Mouse (Mus musculus): ENCODE results near the gene Pdilt. TPM values are rescaled to one million over a fixed set of nuclear protein-coding genes. Genes with fewer than 3 reads are reported as not detected.

Gene Pdilt
- polyA plus RNA-seq, 1 experiment from 2014 or later, result not detected

DNA sequence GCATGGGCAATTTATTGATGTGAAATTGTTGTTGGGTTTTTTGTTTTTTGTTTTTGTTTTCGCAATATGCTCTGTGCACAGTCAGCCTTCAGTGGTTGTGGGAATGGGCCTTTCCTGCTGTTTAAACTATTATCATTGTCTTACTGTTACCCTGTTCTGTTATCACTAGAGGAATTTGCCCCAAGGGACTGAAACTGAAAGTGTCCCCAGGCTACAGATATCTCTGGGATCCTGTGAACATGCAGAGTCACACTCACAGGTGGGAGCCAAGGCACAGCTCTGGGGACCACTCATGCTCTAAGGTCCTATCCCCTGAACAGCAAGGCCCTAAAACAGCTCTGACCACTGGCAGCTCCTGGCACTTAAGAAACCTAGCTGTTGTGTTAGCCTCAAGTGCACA is 3.8 kb upstream of the Pdilt start:
- no peaks in the 10 kb centered on the region for H3K9me3 ChIP-seq
- no peak for ATAC-seq (ENCODE audit: low FRiP score, low read depth)

DNA sequence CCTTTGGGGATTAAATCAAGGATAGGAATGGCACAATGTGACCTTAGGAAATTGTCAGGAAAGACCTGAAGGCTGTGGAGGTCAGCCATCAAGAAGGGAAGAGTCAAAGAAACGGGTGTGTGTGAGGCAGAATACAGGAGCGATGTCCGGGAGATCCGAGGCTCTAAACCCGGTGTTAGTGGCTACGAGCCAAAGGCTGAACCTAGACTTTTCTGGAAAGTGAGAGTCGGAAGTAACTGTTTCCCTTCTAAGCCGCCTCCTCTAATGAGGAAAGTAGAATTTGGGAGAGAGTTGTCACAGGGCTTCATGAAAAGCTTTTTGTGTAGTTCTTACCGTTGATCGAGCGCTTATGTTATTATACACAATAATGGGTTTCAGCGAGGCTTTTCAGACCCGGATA is 3.2 kb upstream of the Pdilt start:
- Histone ChIP-seq H3K4me3 (no peak overlapping the region), H3K36me3 (no peaks in the 10 kb centered on the region), H3K9me3 (no peaks in the 10 kb centered on the region), H3K9ac (no peak overlapping the region), H3K4me1 (no peaks in the 10 kb centered on the region), H3K27ac (no peak overlapping the region), H3K27me3 (no peaks in the 10 kb centered on the region), H3K4me2 (replicated peaks) (no peak overlapping the region)
- 78% methylated on average over 13 of the region's 13 CpGs for WGBS
- no peak for ATAC-seq (ENCODE audit: low FRiP score, low read depth)

More for the DNA sequence above, 3.8 kb upstream of the Pdilt start:
- Histone ChIP-seq H3K27me3 (no peaks in the 10 kb centered on the region), H3K4me1 (no peaks in the 10 kb centered on the region), H3K4me2 (replicated peaks) (no peak overlapping the region), H3K9ac (no peak overlapping the region), H3K4me3 (no peak overlapping the region), H3K27ac (no peak overlapping the region), H3K36me3 (no peaks in the 10 kb centered on the region)
- WGBS, result 96% methylated on average over 1 of the region's 1 CpGs

DNA sequence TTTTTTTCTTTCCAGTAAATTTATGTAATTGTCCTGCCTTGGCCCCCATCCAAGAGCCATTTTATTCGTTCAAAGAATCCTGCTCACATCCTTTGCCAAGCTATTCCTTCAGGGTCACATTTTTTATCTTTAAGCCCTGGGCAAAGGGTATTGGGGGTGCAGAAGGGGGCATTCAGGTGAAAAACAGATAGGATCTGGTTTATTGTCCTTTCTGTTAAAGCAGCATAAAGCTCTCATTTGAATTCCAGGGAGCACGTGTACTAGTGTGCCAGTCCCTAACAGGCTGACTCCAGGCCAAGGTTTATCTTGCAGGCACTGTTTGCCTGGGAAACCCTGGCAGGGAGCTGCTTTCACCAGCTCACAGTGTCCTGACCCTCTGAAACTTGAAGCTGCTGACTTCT is 2.6 kb upstream of the Pdilt start:
- H3K4me3 ChIP-seq, result no peak overlapping the region
- no peak overlapping the region for H3K27ac ChIP-seq
- no peaks in the 10 kb centered on the region for H3K27me3 ChIP-seq
- no peak for ATAC-seq (ENCODE audit: low FRiP score, low read depth)
- no peaks in the 10 kb centered on the region for H3K9me3 ChIP-seq
- H3K4me1 ChIP-seq, result no peaks in the 10 kb centered on the region
- WGBS, result 37% methylated on average over 2 of the region's 2 CpGs
- H3K36me3 ChIP-seq, result no peaks in the 10 kb centered on the region
- H3K9ac ChIP-seq, result no peak overlapping the region
- H3K4me2 ChIP-seq (replicated peaks), result no peak overlapping the region

DNA sequence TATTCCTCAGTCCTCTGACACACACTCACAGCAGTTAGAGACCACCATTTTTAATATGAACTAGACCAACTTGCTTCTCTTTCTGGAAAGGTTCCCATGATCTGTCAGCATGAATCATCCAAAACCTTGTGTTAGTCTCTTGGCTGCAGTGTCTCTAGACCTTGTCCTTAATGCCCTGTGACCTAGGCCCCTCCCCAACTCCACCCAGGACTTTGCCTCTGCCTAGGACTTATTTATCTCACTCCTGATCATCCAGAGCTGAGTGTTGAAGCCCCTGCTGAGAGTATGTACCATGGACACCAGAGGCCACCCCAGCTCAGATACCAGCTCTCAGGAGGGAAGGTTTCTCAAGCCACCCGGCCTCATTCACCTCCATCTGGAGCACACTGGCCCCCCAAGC is 904 bp downstream of the Pdilt start:
- Histone ChIP-seq H3K4me1 (no peaks in the 10 kb centered on the region), H3K27ac (no peak overlapping the region), H3K4me3 (no peak overlapping the region), H3K9ac (no peak overlapping the region), H3K36me3 (no peaks in the 10 kb centered on the region), H3K9me3 (no peaks in the 10 kb centered on the region), H3K4me2 (replicated peaks) (no peak overlapping the region), H3K27me3 (no peaks in the 10 kb centered on the region)
- ATAC-seq (ENCODE audit: low FRiP score, low read depth), result no peak
- WGBS, result 63% methylated on average over 1 of the region's 1 CpGs

DNA sequence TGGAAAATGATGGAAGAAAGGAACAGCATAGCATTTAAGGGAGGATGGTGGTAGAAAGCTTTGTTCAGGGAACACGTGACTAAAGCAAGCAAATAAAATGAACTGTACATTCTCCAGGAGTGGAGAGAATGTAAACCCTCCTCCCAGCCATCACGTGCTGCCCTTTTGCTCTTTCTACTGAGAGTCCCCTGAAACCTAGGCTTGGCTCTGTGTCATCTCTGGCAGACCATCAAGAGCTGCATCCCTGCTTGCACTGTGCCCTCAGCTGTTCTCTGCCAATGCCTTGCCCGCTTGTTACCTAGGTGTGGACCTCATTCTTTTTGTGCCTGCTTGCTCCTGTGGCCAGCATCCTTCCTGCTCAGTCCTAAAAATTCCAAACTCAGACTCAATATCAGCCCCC is 1.5 kb downstream of the Pdilt start:
- WGBS, result 78% methylated on average over 3 of the region's 3 CpGs
- Histone ChIP-seq H3K4me2 (replicated peaks) (no peak overlapping the region), H3K4me3 (no peak overlapping the region), H3K9ac (no peak overlapping the region), H3K36me3 (no peaks in the 10 kb centered on the region), H3K9me3 (no peaks in the 10 kb centered on the region), H3K27me3 (no peaks in the 10 kb centered on the region), H3K4me1 (no peaks in the 10 kb centered on the region), H3K27ac (no peak overlapping the region)
- no peak for ATAC-seq (ENCODE audit: low FRiP score, low read depth)

DNA sequence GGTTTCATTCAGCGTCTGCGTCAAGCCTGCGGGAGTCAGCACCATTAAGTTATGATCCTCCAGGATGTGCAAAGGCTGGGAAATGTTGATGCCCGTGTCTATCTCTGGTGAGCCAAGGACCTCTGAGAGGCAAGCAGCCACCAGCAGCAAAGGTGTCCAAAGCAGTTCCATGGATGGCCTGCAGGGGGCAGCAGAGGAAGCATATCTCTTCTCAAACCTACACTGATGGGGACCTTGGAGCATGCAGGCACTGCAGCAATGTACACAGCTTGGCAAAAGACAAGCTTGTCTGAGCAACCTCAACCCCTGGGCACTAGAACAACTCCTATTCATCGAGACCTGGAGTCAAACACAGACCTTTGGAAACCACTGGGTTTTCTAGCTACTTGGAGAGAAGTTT is 3.6 kb downstream of the Pdilt start:
- 53% methylated on average over 5 of the region's 5 CpGs for WGBS

DNA sequence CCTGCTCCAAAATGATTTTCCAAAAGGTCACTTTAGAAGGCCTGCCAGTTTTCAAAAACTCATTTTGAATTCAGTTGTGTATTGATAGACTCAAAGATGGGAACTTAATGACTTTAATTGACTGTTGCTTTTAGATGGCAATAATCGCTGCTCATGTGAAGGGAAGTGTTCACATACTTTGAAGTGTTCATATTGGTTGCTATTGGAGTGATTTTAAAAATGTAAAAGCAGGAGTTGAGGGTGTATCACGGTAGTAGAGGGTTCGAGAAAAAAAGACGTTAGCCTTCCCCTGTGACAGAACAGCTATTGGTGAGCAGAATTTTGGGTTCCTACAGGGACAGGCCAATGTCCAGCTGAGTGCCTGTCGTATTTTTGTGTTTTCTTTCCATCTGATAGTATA is 4.1 kb downstream of the Pdilt start, which contains the start of gene Acsm5:
Gene Acsm5 (plus strand): TSS at position 301 of the 400 bp plus-strand sequence.
- Histone ChIP-seq H3K9me3 (no peaks in the 10 kb centered on the region), H3K4me3 (no peak within 1 kb of the TSS), H3K27me3 (no peaks in the 10 kb centered on the region), H3K9ac (no peak within 1 kb of the TSS), H3K27ac (no peak within 1 kb of the TSS), H3K36me3 (no peaks in the 10 kb centered on the region), H3K4me2 (replicated peaks) (no peak within 1 kb of the TSS), H3K4me1 (no peaks in the 10 kb centered on the region)
- 80% methylated on average over 5 of the region's 5 CpGs for WGBS
- ATAC-seq (ENCODE audit: low FRiP score, low read depth), result no peak

More for the DNA sequence above, 3.6 kb downstream of the Pdilt start:
- Histone ChIP-seq H3K36me3 (no peaks in the 10 kb centered on the region), H3K27ac (no peak overlapping the region), H3K4me1 (no peaks in the 10 kb centered on the region), H3K4me3 (no peak overlapping the region), H3K4me2 (replicated peaks) (no peak overlapping the region), H3K27me3 (no peaks in the 10 kb centered on the region), H3K9ac (no peak overlapping the region), H3K9me3 (no peaks in the 10 kb centered on the region)
- ATAC-seq (ENCODE audit: low FRiP score, low read depth), result peak; percentile 19; the same call in 1 of the 2 replicates

DNA sequence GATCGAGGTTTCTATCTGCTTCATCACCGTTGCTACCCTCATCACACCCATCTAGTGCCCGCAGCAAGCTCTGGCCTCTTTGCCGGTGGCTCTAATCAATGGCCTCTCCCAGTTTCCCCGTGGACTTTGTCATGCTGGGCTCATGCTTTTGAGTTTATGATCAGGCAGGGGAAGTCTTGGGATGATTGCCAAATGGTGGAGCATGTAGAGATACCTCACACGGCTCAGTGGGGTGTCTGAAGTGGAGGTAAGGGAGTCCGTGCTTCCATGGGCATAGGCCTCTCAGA is 7.1 kb downstream of the Pdilt start:
- 86% methylated on average over 7 of the region's 7 CpGs for WGBS
- no peak for ATAC-seq (ENCODE audit: low FRiP score, low read depth)
- H3K9me3 ChIP-seq, result no peaks in the 10 kb centered on the region
- H3K4me2 ChIP-seq (replicated peaks), result no peak overlapping the region
- H3K36me3 ChIP-seq, result no peaks in the 10 kb centered on the region
- no peak overlapping the region for H3K27ac ChIP-seq
- H3K27me3 ChIP-seq, result no peaks in the 10 kb centered on the region
- no peak overlapping the region for H3K4me3 ChIP-seq
- no peaks in the 10 kb centered on the region for H3K4me1 ChIP-seq
- H3K9ac ChIP-seq, result no peak overlapping the region

DNA sequence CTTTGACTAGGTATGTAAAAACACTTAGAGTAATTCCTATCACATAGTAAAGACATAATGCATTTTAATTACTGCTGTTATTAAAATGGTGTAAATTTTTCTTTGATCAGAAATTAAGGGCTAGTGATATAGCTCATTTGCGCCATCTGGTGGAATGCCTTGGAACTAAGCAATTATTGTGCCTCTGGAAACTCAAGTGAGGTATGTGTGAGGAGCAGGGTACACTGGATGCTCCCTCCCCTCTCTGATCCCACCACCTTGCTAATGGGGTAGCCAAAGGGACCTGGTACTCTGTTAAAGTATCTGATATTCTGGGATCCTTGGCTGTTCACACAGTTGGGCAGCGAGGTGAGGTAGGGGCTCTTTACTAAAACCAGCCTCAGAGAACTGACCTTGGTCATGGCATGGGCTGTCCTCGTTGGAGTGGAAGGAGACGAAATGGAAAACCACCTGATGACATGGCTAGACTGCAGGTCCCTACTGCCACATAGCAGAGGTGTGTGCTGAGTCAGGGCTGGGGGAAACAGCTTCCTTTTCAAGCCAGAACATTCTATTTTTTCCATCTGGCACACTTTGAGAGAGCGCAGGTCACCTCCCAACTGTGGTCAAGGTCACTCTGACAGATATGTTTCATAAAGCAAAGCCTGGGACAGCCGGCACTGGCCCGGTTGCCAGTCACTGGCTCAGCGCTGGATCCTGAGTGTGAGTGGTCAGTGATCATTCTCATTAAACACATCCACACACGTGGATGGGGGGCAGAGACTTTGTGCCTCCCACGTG is 7.6 kb downstream of the Pdilt start:
- no peak overlapping the region for H3K4me2 ChIP-seq (replicated peaks)
- no peaks in the 10 kb centered on the region for H3K4me1 ChIP-seq
- H3K9me3 ChIP-seq, result no peaks in the 10 kb centered on the region
- H3K9ac ChIP-seq, result no peak overlapping the region
- no peak overlapping the region for H3K27ac ChIP-seq
- H3K27me3 ChIP-seq, result no peaks in the 10 kb centered on the region
- no peak for ATAC-seq (ENCODE audit: low FRiP score, low read depth)
- H3K4me3 ChIP-seq, result no peak overlapping the region
- H3K36me3 ChIP-seq, result no peaks in the 10 kb centered on the region
- WGBS, result 68% methylated on average over 10 of the region's 10 CpGs

DNA sequence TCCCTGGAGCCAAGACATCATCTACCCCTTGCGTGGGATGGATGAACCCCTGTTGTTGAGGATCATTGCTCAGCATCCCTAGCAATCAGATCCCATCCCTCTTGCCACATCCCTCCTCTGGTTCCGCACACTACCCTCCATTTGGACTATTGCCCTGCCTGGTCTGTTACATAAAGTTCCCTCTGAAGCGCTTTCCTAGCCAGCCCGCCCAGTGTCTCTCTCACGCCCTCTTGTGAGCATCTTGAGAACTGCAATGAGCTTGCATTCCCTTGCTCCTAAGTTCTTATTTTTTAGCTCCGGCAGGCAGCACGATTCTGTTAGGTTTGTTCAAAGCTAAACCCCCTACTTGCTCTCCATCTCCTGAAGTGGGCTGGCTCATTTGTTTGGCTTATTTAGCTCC is 10.2 kb downstream of the Pdilt start:
- no peak for ATAC-seq (ENCODE audit: low FRiP score, low read depth)
- WGBS, result 31% methylated on average over 7 of the region's 7 CpGs

DNA sequence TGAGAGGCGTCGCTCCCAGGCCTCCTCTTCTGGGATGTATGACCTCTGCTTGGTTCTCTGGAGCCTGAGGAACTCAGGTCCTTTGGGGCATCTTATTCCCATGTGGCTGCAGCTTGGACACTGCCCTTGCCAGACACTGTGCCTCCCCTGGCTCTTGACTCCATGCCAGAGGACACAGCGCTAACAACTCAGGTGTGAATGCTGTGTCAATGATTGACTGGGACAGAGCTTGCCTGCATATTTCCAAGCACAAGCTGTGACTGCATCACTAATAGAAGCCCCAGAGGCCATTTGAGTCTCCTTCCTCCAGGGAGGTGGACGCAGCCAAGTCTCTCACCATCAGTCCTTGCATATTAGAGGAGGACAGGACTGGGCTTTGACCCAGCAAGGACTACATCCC is 12.1 kb downstream of the Pdilt start:
- H3K9me3 ChIP-seq, result no peaks in the 10 kb centered on the region
- no peak overlapping the region for H3K9ac ChIP-seq
- no peak overlapping the region for H3K4me2 ChIP-seq (replicated peaks)
- H3K4me1 ChIP-seq, result no peaks in the 10 kb centered on the region
- H3K4me3 ChIP-seq, result no peak overlapping the region
- no peaks in the 10 kb centered on the region for H3K36me3 ChIP-seq
- no peaks in the 10 kb centered on the region for H3K27me3 ChIP-seq
- 93% methylated on average over 4 of the region's 4 CpGs for WGBS
- ATAC-seq (ENCODE audit: low FRiP score, low read depth), result no peak
- no peak overlapping the region for H3K27ac ChIP-seq

More for the DNA sequence above, 10.2 kb downstream of the Pdilt start:
- H3K4me3 ChIP-seq, result no peak overlapping the region
- no peak overlapping the region for H3K4me2 ChIP-seq (replicated peaks)
- no peaks in the 10 kb centered on the region for H3K36me3 ChIP-seq
- H3K27me3 ChIP-seq, result no peaks in the 10 kb centered on the region
- H3K4me1 ChIP-seq, result no peaks in the 10 kb centered on the region
- no peak overlapping the region for H3K9ac ChIP-seq
- H3K9me3 ChIP-seq, result no peaks in the 10 kb centered on the region
- no peak overlapping the region for H3K27ac ChIP-seq

DNA sequence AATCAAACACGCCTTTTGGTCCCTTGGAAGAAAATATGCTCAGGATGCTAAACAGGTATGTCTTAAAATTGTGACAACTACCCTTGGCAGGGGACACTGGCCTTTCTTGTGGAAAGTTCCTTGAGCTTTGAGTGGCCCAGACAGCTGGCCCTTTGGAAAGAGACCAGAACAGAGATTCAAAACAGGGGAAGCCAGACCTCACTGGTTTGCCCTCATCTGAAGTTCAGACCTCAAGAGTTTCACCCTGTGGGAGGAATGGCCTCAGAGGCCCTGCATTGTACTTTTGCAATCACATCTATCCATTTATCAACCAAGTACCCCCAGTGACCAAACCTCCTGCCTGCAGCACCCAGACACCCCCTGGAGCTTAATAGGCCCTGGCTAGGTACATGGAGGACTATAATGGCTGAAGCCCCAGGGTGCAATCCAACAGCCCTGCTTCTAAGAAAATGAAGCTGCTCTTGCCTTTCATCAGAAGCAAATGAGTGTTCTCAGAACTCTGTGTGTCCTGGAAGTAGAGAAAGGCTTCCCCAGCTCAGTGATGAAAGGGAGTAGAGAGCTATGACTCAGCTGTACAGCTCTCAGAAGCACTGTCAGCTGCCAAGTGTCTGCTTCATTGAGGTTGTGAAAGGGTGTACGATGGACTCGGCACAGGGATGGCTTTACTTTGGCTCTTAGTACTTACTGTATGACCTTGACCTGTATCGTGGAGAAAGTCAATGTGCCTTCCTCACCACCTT is 33.1 kb downstream of the Pdilt start:
- H3K4me3 ChIP-seq, result no peak overlapping the region
- WGBS, result 83% methylated on average over 4 of the region's 4 CpGs
- no peak overlapping the region for H3K9ac ChIP-seq
- H3K4me1 ChIP-seq, result no peaks in the 10 kb centered on the region
- H3K36me3 ChIP-seq, result no peaks in the 10 kb centered on the region
- no peak for ATAC-seq (ENCODE audit: low FRiP score, low read depth)
- no peaks in the 10 kb centered on the region for H3K27me3 ChIP-seq
- H3K4me2 ChIP-seq (replicated peaks), result no peak overlapping the region
- H3K27ac ChIP-seq, result no peak overlapping the region
- H3K9me3 ChIP-seq, result no peaks in the 10 kb centered on the region

DNA sequence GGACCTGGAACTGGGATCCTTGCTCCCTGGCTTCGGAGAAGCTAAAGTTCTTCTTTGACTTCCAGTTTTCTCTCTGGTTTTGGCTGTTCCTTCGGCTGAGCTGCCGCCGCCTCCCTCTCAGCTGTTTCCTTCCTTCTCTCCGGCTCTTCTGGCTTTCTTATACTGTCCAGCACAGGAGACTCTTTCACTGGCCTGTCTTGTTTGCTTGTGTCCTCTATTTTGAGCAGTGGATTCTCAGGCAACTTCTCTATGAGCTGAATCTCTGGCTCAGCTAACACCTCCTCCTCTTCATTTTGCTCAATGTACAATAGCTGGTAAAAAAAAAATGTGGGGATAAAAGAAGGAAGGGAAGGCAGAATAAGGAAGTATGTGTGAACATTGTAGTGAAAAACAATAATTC is 36.6 kb downstream of the Pdilt start:
- Histone ChIP-seq H3K9me3 (no peaks in the 10 kb centered on the region), H3K36me3 (no peaks in the 10 kb centered on the region), H3K9ac (no peak overlapping the region), H3K4me3 (no peak overlapping the region), H3K27me3 (no peaks in the 10 kb centered on the region), H3K4me1 (no peaks in the 10 kb centered on the region), H3K27ac (no peak overlapping the region), H3K4me2 (replicated peaks) (no peak overlapping the region)
- WGBS, result 88% methylated on average over 5 of the region's 5 CpGs
- ATAC-seq (ENCODE audit: low FRiP score, low read depth), result no peak
